Mouse (Mus musculus): Measurements from ENCODE around the gene Pank1. TPM values are rescaled to one million over a fixed set of nuclear protein-coding genes. Genes with fewer than 3 reads are reported as not detected.

Pank1 gene
- polyA plus RNA-seq, 1 experiment, result 5.2 TPM

DNA sequence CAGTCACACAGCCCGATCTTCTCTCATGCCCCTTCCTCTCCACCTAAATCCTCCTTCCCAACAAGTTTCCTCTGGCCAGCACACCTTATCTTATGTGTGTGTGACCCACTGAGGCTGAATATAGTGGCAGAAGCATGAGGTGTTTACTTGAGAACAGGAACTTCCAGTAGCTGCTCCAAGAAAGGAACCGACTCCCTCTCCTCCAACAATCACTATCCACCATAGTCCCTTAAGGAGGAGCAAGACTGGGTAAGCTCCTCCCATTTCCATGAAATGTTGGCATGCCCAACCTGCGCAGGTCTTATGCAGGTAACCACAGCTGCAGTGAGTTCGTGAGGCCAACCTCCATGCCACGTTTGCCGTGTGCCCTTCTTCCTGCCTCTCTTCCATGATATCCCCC, 108.5 kb downstream of the Pank1 start:
- no peak overlapping the region for H3K4me3 ChIP-seq (ENCODE audit: insufficient read depth, low read length)
- H3K27ac ChIP-seq (ENCODE audit: insufficient read depth, low read depth, low read length), result no peak overlapping the region
- no peaks in the 10 kb centered on the region for H3K4me1 ChIP-seq (ENCODE audit: control insufficient read depth, insufficient read depth, low read length)
- no peak for TF ChIP-seq CTCF (IDR thresholded peaks at IDR 0.05; ENCODE audit: low read depth, low read length)
- TF ChIP-seq POLR2A (IDR thresholded peaks at IDR 0.05; ENCODE audit: borderline replicate concordance, low read depth, low read length), result no peak

DNA sequence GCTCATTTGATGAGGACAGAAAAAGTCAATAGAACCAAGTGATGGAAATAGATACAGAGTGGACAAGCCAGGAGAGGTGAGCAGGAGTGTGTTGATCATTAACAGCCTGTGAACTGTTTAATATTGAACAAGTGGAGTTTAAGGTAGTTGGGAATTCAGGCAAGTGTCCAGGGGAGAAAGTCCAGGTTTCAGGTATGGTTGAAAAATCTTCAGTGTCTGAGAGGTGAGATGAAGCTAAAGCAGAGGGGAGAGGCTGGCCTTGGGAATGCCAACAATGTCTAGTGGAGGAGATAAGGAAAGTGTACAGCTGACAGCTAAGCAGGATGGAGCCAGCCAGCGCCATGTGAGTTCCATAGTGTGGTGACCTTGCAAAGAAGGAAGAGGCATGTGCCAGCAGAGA, 120.5 kb downstream of the Pank1 start:
- Histone ChIP-seq H3K4me3 (ENCODE audit: insufficient read depth, low read length) (no peak overlapping the region), H3K27ac (ENCODE audit: insufficient read depth, low read depth, low read length) (no peak overlapping the region), H3K4me1 (ENCODE audit: control insufficient read depth, insufficient read depth, low read length) (peaks cover 8% of the 10 kb centered on the region)
- no peak for TF ChIP-seq POLR2A (IDR thresholded peaks at IDR 0.05; ENCODE audit: borderline replicate concordance, low read depth, low read length)
- TF ChIP-seq CTCF (IDR thresholded peaks at IDR 0.05; ENCODE audit: low read depth, low read length), result no peak

Other genes with a start within 250 kb of the Pank1 start
- gene Ifit1bl2, start 238.7 kb downstream of the Pank1 start, polyA plus RNA-seq (2012; ENCODE audit: insufficient read depth, insufficient read length, missing spikeins), result 0.25 and 0.33 TPM in 2 replicates
- gene Ifit1, start 238.6 kb downstream of the Pank1 start, polyA plus RNA-seq (2012; ENCODE audit: insufficient read depth, insufficient read length, missing spikeins), result 46.3 and 50.4 TPM in 2 replicates
- gene Slc16a12, start 132.2 kb downstream of the Pank1 start, polyA plus RNA-seq (2012; ENCODE audit: insufficient read depth, insufficient read length, missing spikeins), result 0.27 TPM in 1 of 2 replicates, not detected in the other
- gene Kif20b, start 42.9 kb upstream of the Pank1 start, polyA plus RNA-seq (2012; ENCODE audit: insufficient read depth, insufficient read length, missing spikeins), result 30.3 and 39.2 TPM in 2 replicates